Mouse (Mus musculus) stomach, embryonic 16.5 days (tissue): ENCODE measurements around the gene Usp13. TPM values are rescaled to one million over a fixed set of nuclear protein-coding genes. Genes with fewer than 3 reads are reported as not detected.

ENCODE experiments used
- ATAC-seq: fragments of 200-750 bp; cut with Nextera tagmentation; 2 replicates; pipeline ENCODE4 v1.8.0; 2017; ENCODE audit warnings: moderate number of reproducible peaks, moderate TSS enrichment; ENCODE audit not compliant: insufficient read depth, low FRiP score
- H3K27ac ChIP-seq: fragments of 300-500 bp; sonication (generic); 2 replicates; pipeline ENCODE4 v1.5.1; 2014; ENCODE audit warnings: low read length
- H3K27me3 ChIP-seq: fragments of 300-500 bp; sonication (generic); 2 replicates; pipeline ENCODE4 v1.6.1; 2014; ENCODE audit warnings: low read length, control low read depth, mixed read lengths; ENCODE audit not compliant: control insufficient read depth, insufficient read depth
- H3K36me3 ChIP-seq: fragments of 300-500 bp; sonication (generic); 2 replicates; pipeline ENCODE4 v1.6.1; 2014; ENCODE audit warnings: low read length; ENCODE audit not compliant: control insufficient read depth, insufficient read depth
- H3K4me1 ChIP-seq: fragments of 300-500 bp; sonication (generic); 2 replicates; pipeline ENCODE4 v1.6.1; 2014; ENCODE audit warnings: low read length, control low read depth, mixed read lengths; ENCODE audit not compliant: control insufficient read depth, insufficient read depth
- H3K4me2 ChIP-seq: fragments of 300-500 bp; sonication (generic); 2 replicates; pipeline ENCODE4 v1.6.1; 2014; ENCODE audit warnings: low read depth, low read length, mixed read lengths
- H3K4me3 ChIP-seq: fragments of 300-500 bp; sonication (generic); replicated peaks from 2 replicates; pipeline ENCODE4 v1.5.1; 2014; ENCODE audit warnings: mild to moderate bottlenecking, low read length
- H3K9ac ChIP-seq: fragments of 300-500 bp; sonication (generic); 2 replicates; pipeline ENCODE4 v1.6.1; 2014; ENCODE audit warnings: low read length
- H3K9me3 ChIP-seq: fragments of 300-500 bp; sonication (generic); replicated peaks from 2 replicates; pipeline ENCODE4 v1.6.1; 2016; ENCODE audit warnings: low read length, control low read depth; ENCODE audit not compliant: control insufficient read depth
- WGBS: fragments of 180-500 bp; shearing (Covaris S2); extraction: QIAGEN DNeasy Blood & Tissue Kit; methylation state at CpG from one replicate; pipeline ENCODE4 v1.1.7; 2014; 5-methylcytosine and 5-hydroxymethylcytosine counted together
- polyA plus RNA-seq: library from polyadenylated mRNA; unstranded; fragments of >200 nt; fragmentation: Nextera tagmentation; extraction: Ambion mirVana; gene quantifications from 2 replicates; pipeline ENCODE4 v1.2.1, GENCODE M21; 2015

Usp13 gene
- polyA plus RNA-seq: 2.9 and 5.6 TPM in 2 replicates

DNA sequence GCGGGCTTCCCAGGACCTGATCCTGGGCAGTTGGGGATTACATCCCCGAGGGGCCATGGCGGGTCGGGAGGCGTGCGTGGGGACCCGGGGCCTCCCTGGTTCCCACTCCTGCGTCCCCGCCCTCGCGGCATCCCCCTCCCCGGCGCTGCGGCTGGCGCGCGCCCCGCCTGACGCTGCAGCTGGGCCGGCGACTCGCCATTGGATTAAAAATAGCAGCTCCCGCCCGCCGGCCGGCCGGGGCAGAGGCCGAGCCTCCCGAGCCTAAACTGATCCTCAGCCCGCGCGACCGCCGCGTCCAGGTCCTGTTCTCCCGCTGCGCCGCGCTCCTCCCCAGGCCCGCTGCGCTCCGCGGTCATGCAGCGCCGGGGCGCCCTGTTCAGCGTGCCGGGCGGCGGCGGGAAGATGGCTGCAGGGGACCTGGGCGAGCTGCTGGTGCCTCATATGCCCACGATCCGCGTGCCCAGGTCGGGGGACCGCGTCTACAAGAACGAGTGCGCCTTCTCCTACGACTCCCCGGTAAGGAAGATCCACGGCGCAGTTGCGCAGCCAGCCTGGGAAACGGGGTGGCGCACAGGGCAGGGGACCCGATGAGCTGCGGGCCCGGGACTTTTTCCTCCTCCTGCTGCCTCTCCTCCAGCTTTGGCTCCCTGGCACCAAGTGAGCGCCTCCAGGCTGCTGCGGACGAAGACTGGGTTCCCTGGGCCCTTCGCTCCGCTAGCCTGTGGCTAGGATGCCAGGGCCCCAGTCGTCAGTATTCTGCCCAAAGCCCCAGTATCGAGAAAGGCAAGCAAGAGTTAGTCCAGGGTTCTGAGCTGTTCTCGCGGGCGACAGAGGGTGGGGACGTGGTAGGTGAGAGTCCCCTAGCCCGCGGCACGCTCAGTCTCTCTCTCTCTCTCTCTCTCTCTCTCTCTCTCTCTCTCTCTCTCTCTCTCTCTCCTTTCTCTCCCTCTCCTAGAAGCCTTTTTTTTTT is at the start of gene Usp13:
TSS of gene Usp13 (plus strand) at position 190 of the 970 bp plus-strand sequence.
- under 1% methylated on average over 84 of the region's 84 CpGs for WGBS
- H3K27ac ChIP-seq: peak within 1 kb of the TSS; percentile 81
- peak within 1 kb of the TSS; percentile 79 for H3K9ac ChIP-seq
- peak within 1 kb of the TSS; percentile 79 for H3K4me2 ChIP-seq
- H3K4me1 ChIP-seq: peaks cover 8% of the 10 kb centered on the region
- peak within 1 kb of the TSS; percentile 61 for H3K4me3 ChIP-seq
- ATAC-seq: peak; percentile 91
- no peaks in the 10 kb centered on the region for H3K27me3 ChIP-seq
- no peaks in the 10 kb centered on the region for H3K9me3 ChIP-seq
- no peaks in the 10 kb centered on the region for H3K36me3 ChIP-seq

DNA sequence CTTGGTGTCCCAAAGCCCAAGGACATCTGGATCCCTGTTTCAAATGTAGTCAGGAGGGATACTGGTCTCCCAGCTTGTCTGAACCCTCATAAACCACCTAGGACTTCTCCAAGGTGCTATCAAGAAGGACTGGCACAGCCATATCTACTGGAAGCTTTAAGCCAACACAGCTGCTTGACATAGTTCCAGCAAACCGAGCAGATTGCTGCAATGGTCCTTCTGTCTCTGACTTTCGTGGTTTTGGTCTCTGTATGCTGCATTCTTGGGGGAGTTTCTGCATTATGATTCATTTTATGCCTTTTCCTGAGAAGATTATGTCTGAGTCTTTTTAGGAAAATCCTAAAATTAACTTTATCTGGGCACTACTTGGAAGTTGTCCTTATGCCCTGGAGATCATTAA is 46.6 kb upstream of the Usp13 start:
- Histone ChIP-seq H3K9me3 (no peaks in the 10 kb centered on the region), H3K27ac (no peak overlapping the region), H3K4me2 (no peak overlapping the region), H3K36me3 (no peaks in the 10 kb centered on the region), H3K4me3 (no peak overlapping the region), H3K4me1 (no peaks in the 10 kb centered on the region), H3K27me3 (no peaks in the 10 kb centered on the region), H3K9ac (no peak overlapping the region)
- no peak for ATAC-seq
- WGBS: 59% methylated on average over 2 of the region's 2 CpGs

DNA sequence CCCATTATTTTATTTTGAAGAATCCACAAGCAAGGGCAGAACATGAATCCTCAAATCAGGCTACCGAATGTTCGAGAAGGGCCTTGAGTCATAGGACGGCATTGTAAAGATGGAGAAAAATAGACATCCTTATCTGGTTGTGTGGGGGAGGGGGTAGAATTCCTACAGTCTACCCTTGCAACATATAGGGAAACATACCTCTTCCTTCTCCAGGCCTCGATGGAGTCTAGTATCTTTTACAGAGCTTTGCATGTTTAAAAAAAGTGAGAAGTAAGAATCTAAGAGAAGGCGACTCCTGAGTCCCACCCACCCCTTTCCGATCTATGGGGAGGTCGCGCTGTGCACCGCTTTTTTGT is 367 bp upstream of the Usp13 start:
- Histone ChIP-seq H3K4me2 (peak overlapping the region; percentile 79), H3K9ac (peak overlapping the region; percentile 79), H3K9me3 (no peaks in the 10 kb centered on the region), H3K4me3 (peak overlapping the region; percentile 61), H3K4me1 (peaks cover 5% of the 10 kb centered on the region), H3K27me3 (no peaks in the 10 kb centered on the region), H3K27ac (peak overlapping the region; percentile 81), H3K36me3 (no peaks in the 10 kb centered on the region)
- WGBS: 2% methylated on average over 9 of the region's 9 CpGs
- 0 out of 2 replicates have a peak, but pooled peaks have one; percentile 1 for ATAC-seq

DNA sequence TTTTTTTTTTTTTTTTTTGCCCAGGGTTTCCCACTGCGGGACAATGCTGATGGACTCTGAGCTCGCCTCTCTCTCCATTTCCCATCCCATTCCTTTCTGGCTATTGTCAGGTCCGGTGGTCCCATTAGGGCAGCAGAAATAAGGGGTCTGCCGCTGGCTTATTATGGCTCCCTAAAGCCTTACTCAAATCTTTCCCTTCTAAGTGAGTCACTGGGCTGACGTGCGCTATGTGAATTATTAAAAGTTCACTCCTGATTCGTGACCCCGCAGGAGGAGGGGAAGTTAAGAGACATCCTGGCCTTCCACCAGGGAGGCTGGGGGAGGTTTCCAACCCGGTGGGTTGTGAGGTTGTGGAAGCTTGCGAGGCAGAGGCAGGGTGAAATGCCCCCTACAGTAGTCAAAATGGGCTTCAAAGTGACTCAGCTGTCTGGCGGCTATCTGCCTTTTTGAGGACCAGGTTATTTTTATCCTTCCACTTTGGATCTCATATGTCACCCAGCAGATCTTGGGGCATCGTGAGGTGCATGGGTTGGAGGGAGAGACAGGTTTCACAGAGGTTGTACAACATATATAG is 1.1 kb downstream of the Usp13 start:
- Histone ChIP-seq H3K9ac (peak overlapping the region; percentile 79), H3K27ac (no peak overlapping the region), H3K4me2 (peak overlapping the region; percentile 79), H3K36me3 (no peaks in the 10 kb centered on the region), H3K4me1 (peaks cover 15% of the 10 kb centered on the region), H3K9me3 (no peaks in the 10 kb centered on the region), H3K27me3 (no peaks in the 10 kb centered on the region), H3K4me3 (peak overlapping the region; percentile 61)
- 5% methylated on average over 12 of the region's 12 CpGs for WGBS
- no peak for ATAC-seq

DNA sequence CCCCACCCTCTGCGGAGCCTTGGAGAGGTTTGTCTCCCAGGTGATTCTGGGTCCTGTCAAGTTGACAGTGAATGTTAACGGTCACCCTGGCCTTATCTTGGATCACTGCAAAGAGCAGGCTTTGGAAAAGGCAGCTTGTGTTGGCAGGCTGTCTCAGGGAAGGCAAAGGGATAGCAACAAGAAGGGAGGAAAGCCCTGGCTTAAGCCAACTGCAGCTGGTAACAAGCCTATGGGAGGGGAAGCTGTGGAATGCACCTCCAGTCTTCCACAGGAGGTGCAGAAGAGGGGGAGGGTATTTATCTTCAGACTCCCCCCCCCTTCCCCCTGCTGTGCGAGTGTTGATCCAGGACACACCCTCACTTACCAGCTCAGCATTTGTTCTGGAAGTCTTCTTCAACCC is 5.3 kb downstream of the Usp13 start:
- H3K27me3 ChIP-seq: no peaks in the 10 kb centered on the region
- H3K4me3 ChIP-seq: no peak overlapping the region
- ATAC-seq: peak; percentile 63; the same call in 1 of the 2 replicates
- 17% methylated on average over 3 of the region's 3 CpGs for WGBS
- no peak overlapping the region for H3K4me2 ChIP-seq
- H3K9ac ChIP-seq: no peak overlapping the region
- peaks cover 15% of the 10 kb centered on the region for H3K4me1 ChIP-seq
- H3K9me3 ChIP-seq: no peaks in the 10 kb centered on the region
- no peaks in the 10 kb centered on the region for H3K36me3 ChIP-seq
- H3K27ac ChIP-seq: no peak overlapping the region

DNA sequence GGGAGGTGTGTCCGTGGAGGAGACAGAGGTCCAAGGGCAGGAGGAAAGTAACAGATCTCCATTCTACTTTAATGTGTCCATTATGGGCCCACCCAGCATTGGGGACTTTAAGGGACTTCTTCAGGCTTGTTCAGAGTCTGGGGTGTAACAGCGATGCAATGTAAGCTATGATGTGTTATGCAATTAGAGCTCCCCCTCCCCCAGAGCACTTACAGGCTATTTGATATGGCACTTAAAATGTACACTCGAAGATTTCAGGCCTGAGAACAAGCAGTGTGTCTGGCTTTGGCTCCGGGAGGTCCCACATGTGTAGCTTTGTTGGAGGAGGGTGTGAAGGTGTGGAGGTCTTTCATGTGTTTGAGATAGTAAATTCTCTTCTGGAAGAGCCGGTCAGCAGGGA is 7.6 kb downstream of the Usp13 start:
- Histone ChIP-seq H3K36me3 (no peaks in the 10 kb centered on the region), H3K4me2 (no peak overlapping the region), H3K4me1 (peaks cover 10% of the 10 kb centered on the region), H3K9me3 (no peaks in the 10 kb centered on the region), H3K9ac (no peak overlapping the region), H3K4me3 (no peak overlapping the region), H3K27ac (no peak overlapping the region), H3K27me3 (no peaks in the 10 kb centered on the region)
- ATAC-seq: no peak
- WGBS: 79% methylated on average over 5 of the region's 5 CpGs

DNA sequence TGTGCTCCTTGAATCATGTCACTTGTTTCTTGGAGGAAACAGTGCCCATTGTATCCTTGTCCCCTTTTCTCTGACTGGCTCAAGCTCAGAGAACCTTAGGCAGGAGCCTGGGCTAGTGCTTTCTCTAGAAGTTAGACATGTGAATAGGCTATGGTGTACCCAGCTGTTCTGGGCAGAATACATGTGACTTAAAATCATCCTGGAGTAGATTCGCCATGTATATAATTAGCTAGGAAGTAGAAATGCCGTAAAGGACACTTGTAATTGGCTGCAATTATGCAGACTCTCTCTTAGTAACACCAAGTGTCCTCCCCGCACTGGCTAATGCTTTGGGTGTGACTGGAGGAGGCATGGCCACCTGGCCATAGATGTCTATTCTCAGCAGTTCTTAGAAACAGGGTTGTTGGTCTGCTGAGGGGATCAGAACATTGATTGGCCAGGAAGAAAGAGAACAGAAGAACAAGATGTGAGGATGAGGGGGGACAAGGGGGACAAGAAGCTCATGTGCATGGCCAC is 8.7 kb downstream of the Usp13 start:
- H3K36me3 ChIP-seq: no peaks in the 10 kb centered on the region
- WGBS: 78% methylated on average over 3 of the region's 3 CpGs

DNA sequence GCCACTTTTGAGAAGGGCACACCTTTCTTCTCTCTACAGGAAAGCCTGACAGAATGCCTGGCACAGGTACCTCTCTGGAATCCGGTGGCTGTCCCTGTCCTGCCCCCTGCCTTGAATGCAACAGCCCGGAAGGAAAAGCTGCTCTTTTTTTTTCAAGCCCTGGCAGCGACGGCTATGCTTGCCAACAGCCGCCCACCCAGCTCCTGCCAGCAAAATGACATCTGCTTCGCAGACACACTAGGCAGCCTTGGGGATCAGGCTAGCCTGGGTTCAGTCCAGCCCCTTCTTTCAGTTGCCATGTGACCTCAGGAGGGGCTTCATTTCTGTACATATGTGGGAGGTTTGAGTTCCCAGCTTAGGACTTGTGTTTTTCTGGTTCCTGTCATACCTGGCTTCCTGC is 9.4 kb downstream of the Usp13 start:
- no peak for ATAC-seq
- Histone ChIP-seq H3K4me3 (no peak overlapping the region), H3K4me2 (no peak overlapping the region), H3K36me3 (no peaks in the 10 kb centered on the region), H3K27ac (no peak overlapping the region), H3K27me3 (no peaks in the 10 kb centered on the region), H3K4me1 (peaks cover 10% of the 10 kb centered on the region), H3K9me3 (no peaks in the 10 kb centered on the region), H3K9ac (no peak overlapping the region)
- WGBS: 81% methylated on average over 6 of the region's 6 CpGs

More for the DNA sequence above, 8.7 kb downstream of the Usp13 start:
- Histone ChIP-seq H3K4me3 (no peak overlapping the region), H3K9ac (no peak overlapping the region), H3K4me1 (peaks cover 10% of the 10 kb centered on the region), H3K27ac (no peak overlapping the region), H3K27me3 (no peaks in the 10 kb centered on the region), H3K9me3 (no peaks in the 10 kb centered on the region), H3K4me2 (no peak overlapping the region)
- ATAC-seq: no peak

DNA sequence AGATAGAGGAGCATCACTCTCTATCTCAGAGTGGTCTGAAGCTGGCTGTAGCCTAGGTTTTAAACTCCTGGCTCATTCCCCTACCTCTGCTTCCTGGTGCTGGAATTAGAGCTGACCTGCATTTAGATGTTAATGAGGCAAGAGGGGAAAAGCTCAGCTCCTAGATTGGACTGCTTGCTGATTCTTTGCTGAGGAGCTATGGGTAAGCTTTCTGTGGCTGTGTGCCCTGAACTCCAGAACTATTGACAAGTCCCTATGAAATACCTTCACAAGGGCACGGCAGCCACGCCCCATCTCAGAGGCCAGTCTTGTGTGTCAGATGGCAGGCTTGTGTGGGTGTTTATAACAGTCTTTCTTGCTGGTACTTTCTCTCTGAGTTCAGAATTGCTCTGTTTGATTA is 16.5 kb downstream of the Usp13 start:
- ATAC-seq: no peak
- Histone ChIP-seq H3K4me1 (no peaks in the 10 kb centered on the region), H3K4me2 (no peak overlapping the region), H3K9me3 (no peaks in the 10 kb centered on the region), H3K27ac (no peak overlapping the region), H3K36me3 (no peaks in the 10 kb centered on the region), H3K4me3 (no peak overlapping the region), H3K9ac (no peak overlapping the region), H3K27me3 (no peaks in the 10 kb centered on the region)
- WGBS: 59% methylated on average over 2 of the region's 2 CpGs
